Mouse (Mus musculus): Measurements from ENCODE around the gene Gm20517.

- TF ChIP-seq POLR2A (IDR thresholded peaks at IDR 0.05; ENCODE audit: borderline replicate concordance, extremely low read depth, low read depth, low read length) (no peak), CTCF (IDR thresholded peaks at IDR 0.05; ENCODE audit: insufficient read depth, low read length) (no peak)
These were observed 2.2 kb upstream of the Gm20517 start for GRCm38 (mm10) chr17:47609182-47609581.
